Mouse (Mus musculus) c-Kit-positive CD71-positive TER-119-positive erythroid progenitor cells, embryonic 14.5 days (primary cell): ENCODE measurements around the gene Ypel4.
"Not testable (repeated sequence)": the region's sequence is repeated elsewhere in the genome, so short reads cannot be mapped to it uniquely, and the experiment has no call there.

Experiments
- DNase-seq: peaks from one replicate; pipeline ENCODE4 v3.0.0-alpha.2; 2013; ENCODE audit warnings: low spot score

Gene Ypel4

GRCm38 (mm10) chr2:84728191-84728590 lies 5.7 kb upstream of the Ypel4 start:
- DNase-seq: not testable (repeated sequence)

- no peak for DNase-seq
Measured at GRCm38 (mm10) chr2:84731206-84731605, 2.7 kb upstream of the Ypel4 start.

- DNase-seq: no peak
Measured at GRCm38 (mm10) chr2:84732394-84732793, 1.5 kb upstream of the Ypel4 start.

GRCm38 (mm10) chr2:84734351-84734864 lies 550 bp downstream of the Ypel4 start:
- DNase-seq: no peak

- no peak for DNase-seq
Measured at GRCm38 (mm10) chr2:84734919-84735318, 1.1 kb downstream of the Ypel4 start.

GRCm38 (mm10) chr2:84735346-84735920 lies 1.6 kb downstream of the Ypel4 start:
- DNase-seq: peak; percentile 94

GRCm38 (mm10) chr2:84736312-84737161 lies 2.7 kb downstream of the Ypel4 start:
- no peak for DNase-seq

- DNase-seq: no peak
Measured at GRCm38 (mm10) chr2:84737451-84737925, 3.6 kb downstream of the Ypel4 start.

- DNase-seq: no peak
Measured at GRCm38 (mm10) chr2:84738271-84738911, 4.5 kb downstream of the Ypel4 start.

- DNase-seq: no peak
Measured at GRCm38 (mm10) chr2:84740608-84741333, 6.9 kb downstream of the Ypel4 start.

- DNase-seq: no peak
Measured at GRCm38 (mm10) chr2:84741841-84742450, 8.1 kb downstream of the Ypel4 start.

- DNase-seq: no peak
Measured at GRCm38 (mm10) chr2:84742451-84743283, 8.8 kb downstream of the Ypel4 start.

GRCm38 (mm10) chr2:84743561-84743960 lies 9.7 kb downstream of the Ypel4 start, which contains the start of gene Gm19426:
TSS of gene Gm19426 (minus strand) at chr2:84743655.
- no peak for DNase-seq

GRCm38 (mm10) chr2:84744126-84744525 lies 10.3 kb downstream of the Ypel4 start:
- DNase-seq: no peak

- no peak for DNase-seq
Measured at GRCm38 (mm10) chr2:84750115-84750514, 16.3 kb downstream of the Ypel4 start.

GRCm38 (mm10) chr2:84756245-84756644 lies 22.4 kb downstream of the Ypel4 start:
- DNase-seq: no peak

- DNase-seq: no peak
Measured at GRCm38 (mm10) chr2:84757026-84757682, 23.3 kb downstream of the Ypel4 start.

- peak; percentile 70 for DNase-seq
Measured at GRCm38 (mm10) chr2:84758542-84759127, 24.8 kb downstream of the Ypel4 start.

- DNase-seq: no peak
Measured at GRCm38 (mm10) chr2:84760777-84761176, 26.9 kb downstream of the Ypel4 start.

- no peak for DNase-seq
Measured at GRCm38 (mm10) chr2:84761309-84761708, 27.5 kb downstream of the Ypel4 start.
